Mouse (Mus musculus): ENCODE data around the gene Fbn1.

The Fbn1 gene

GRCm38 (mm10) chr2:125507893-125508292, at the start of gene Fbn1:
Gene Fbn1 (minus strand): TSS chr2:125507993.
- DNase-seq = no peak

- no peak for DNase-seq
Observed at GRCm38 (mm10) chr2:125555830-125556229, 48.0 kb upstream of the Fbn1 start.

- no peak for DNase-seq
Observed at GRCm38 (mm10) chr2:125548806-125549578, 41.2 kb upstream of the Fbn1 start.

- DNase-seq = no peak
Observed at GRCm38 (mm10) chr2:125544986-125545385, 37.2 kb upstream of the Fbn1 start.

- DNase-seq = no peak
Observed at GRCm38 (mm10) chr2:125543646-125544045, 35.9 kb upstream of the Fbn1 start.

- no peak for DNase-seq
Observed at GRCm38 (mm10) chr2:125541451-125541850, 33.7 kb upstream of the Fbn1 start.

GRCm38 (mm10) chr2:125540579-125540978, 32.8 kb upstream of the Fbn1 start:
- no peak for DNase-seq

- no peak for DNase-seq
Observed at GRCm38 (mm10) chr2:125539640-125540039, 31.8 kb upstream of the Fbn1 start.

- DNase-seq = no peak
Observed at GRCm38 (mm10) chr2:125530665-125531064, 22.9 kb upstream of the Fbn1 start.

- DNase-seq = no peak
Observed at GRCm38 (mm10) chr2:125526566-125526965, 18.8 kb upstream of the Fbn1 start.

- DNase-seq = no peak
Observed at GRCm38 (mm10) chr2:125525484-125525883, 17.7 kb upstream of the Fbn1 start.

- no peak for DNase-seq
Observed at GRCm38 (mm10) chr2:125516594-125516993, 8.8 kb upstream of the Fbn1 start.

GRCm38 (mm10) chr2:125515291-125516057, 7.7 kb upstream of the Fbn1 start:
- DNase-seq = no peak

GRCm38 (mm10) chr2:125514391-125514790, 6.6 kb upstream of the Fbn1 start:
- no peak for DNase-seq

- DNase-seq = no peak
Observed at GRCm38 (mm10) chr2:125512544-125512943, 4.8 kb upstream of the Fbn1 start.

- no peak for DNase-seq
Observed at GRCm38 (mm10) chr2:125511898-125512297, 4.1 kb upstream of the Fbn1 start.

GRCm38 (mm10) chr2:125510752-125511151, 3.0 kb upstream of the Fbn1 start:
- no peak for DNase-seq

- no peak for DNase-seq
Observed at GRCm38 (mm10) chr2:125508381-125508780, 588 bp upstream of the Fbn1 start.

GRCm38 (mm10) chr2:125506316-125507054, 1.3 kb downstream of the Fbn1 start:
- DNase-seq = peak; percentile 12

- DNase-seq = no peak
Observed at GRCm38 (mm10) chr2:125505746-125506315, 2.0 kb downstream of the Fbn1 start.

- peak; percentile 50 for DNase-seq
Observed at GRCm38 (mm10) chr2:125505006-125505745, 2.6 kb downstream of the Fbn1 start, which contains the start of gene Gm9913. Gene Gm9913 (plus strand): TSS chr2:125505089.

GRCm38 (mm10) chr2:125501526-125501925, 6.3 kb downstream of the Fbn1 start:
- DNase-seq = no peak
